Mouse (Mus musculus): ENCODE data around the gene Bmp4. TPM values are rescaled to one million over a fixed set of nuclear protein-coding genes. Genes with fewer than 3 reads are reported as not detected.

Bmp4 gene
- polyA plus RNA-seq, 1 experiment from 2014 or later = 35.4 TPM

Other genes starting within 250 kb of the Bmp4 start
- gene Gm15217, start 11.3 kb downstream of the Bmp4 start, polyA plus RNA-seq (2016; fragmentation: Nextera tagmentation; extraction: Ambion mirVana) = not detected in 2 replicates

All from limb, embryonic 12.5 days (tissue).